Mouse (Mus musculus): ENCODE results near the gene Wdr17. TPM values are rescaled to one million over a fixed set of nuclear protein-coding genes. Genes with fewer than 3 reads are reported as not detected.

Wdr17 gene
- total and polyA plus RNA-seq, 2 experiments from 2014 or later, result 13.9 to 16.7 TPM

DNA sequence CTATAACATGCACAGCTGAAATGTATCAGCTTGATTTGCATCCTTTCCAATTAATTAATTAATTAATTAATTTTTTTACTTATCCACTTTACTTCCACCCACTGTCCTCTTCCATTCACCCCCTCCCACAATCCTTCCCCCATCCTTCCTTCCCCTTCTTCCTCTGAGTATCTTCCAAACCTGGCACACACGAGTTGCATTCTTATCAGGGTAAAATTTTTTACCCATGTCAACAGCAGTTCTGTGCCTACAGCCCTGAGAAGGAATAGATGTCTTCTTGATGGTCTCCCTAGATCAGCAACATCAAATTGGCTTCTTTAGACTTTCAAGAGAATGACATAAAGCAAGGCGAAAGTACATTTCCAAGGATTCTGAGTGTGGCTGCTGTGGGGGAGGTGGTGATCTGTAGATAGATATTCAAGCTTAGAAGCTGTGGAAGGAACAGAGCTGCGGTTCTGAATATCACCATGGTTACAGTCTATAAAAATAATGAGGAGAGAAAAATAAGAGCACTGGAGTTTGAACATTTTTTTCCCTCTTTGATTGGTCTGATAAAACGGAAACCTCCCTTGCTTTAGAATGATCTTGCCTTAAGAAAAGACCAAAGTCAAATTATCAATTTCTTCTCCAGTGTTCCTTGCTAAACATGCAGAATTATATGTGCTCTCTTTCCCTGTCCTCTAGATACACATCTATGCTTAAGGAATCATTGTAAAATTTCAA, 22.8 kb downstream of the Wdr17 start:
- Histone ChIP-seq H3K27me3 (ENCODE audit: insufficient read depth, low read length) (no peaks in the 10 kb centered on the region), H3K4me1 (ENCODE audit: insufficient read depth, low read length) (no peaks in the 10 kb centered on the region; the same call in 1 of the 2 replicates), H3K36me3 (ENCODE audit: insufficient read depth, low read length) (no peaks in the 10 kb centered on the region), H3K9me3 (ENCODE audit: low read length) (no peaks in the 10 kb centered on the region), H3K9ac (replicated peaks; ENCODE audit: low read length, poor library complexity, severe bottlenecking) (no peak overlapping the region), H3K27ac (ENCODE audit: low read depth, low read length) (peak overlapping the region; percentile 79), H3K4me3 (ENCODE audit: low read depth, low read length) (no peak overlapping the region), H3K4me2 (ENCODE audit: low read depth, low read length, poor library complexity, severe bottlenecking) (peak overlapping the region; percentile 20; the same call in 1 of the 2 replicates)
- peak; percentile 92 for ATAC-seq (ENCODE audit: low FRiP score)
- DNase-seq (ENCODE audit: low spot score), result peak; percentile 47
- TF ChIP-seq CTCF (IDR thresholded peaks at IDR 0.05), result no peak
- 39% methylated on average over 4 of the region's 4 CpGs for WGBS

DNA sequence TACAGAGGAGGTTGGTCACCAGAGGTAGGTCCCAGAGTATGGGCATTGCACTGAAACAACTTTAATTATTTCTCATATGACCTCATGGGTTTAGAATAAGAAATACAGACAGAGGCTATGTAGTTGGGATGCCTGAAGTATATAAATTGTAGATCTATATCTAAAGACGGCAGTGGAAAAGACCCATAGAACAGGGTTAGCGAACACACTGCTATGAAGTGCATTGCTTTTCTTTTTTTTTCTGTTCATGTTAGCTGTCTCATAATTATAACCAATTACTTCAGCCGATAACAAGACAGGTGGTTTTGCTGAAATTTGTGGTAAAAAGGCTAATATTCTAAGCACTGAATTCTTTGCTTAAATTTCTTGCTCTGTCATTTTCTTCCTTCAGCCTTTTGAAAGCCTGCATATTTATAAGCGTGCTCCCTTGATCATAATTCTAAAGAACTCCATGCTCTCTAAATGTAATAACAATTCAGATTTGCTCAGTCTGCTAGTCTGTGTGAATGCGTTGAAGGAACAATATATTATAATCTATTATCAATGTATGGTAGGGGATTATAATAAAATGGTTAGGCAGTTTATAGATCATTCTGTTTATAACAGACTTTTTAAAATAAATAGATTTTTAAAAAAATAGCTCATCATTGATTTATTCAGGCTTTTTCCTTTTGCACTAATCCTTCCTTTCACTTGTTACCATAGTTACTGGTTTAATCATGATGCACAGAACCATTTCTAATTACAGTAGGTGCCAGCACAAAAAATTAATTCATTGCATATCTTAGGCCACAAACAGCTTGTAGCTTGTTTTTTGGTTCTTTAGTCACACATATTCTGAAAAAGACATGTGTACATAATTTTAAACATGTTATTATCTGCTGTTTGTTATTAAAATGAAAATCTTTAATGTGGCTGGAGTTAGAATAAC, 50.7 kb downstream of the Wdr17 start:
- Histone ChIP-seq H3K36me3 (ENCODE audit: insufficient read depth, low read length) (no peaks in the 10 kb centered on the region), H3K4me1 (ENCODE audit: insufficient read depth, low read length) (no peaks in the 10 kb centered on the region), H3K27ac (ENCODE audit: low read depth, low read length) (peak overlapping the region; percentile 47), H3K9ac (replicated peaks; ENCODE audit: low read length, poor library complexity, severe bottlenecking) (no peak overlapping the region), H3K4me3 (ENCODE audit: low read depth, low read length) (no peak overlapping the region), H3K27me3 (ENCODE audit: insufficient read depth, low read length) (no peaks in the 10 kb centered on the region), H3K4me2 (ENCODE audit: low read depth, low read length, poor library complexity, severe bottlenecking) (no peak overlapping the region), H3K9me3 (ENCODE audit: low read length) (no peaks in the 10 kb centered on the region)
- DNase-seq (ENCODE audit: low spot score) (no peak), ATAC-seq (ENCODE audit: low FRiP score) (peak; percentile 54; the same call in 1 of the 2 replicates)
- no peak for TF ChIP-seq CTCF (IDR thresholded peaks at IDR 0.05)
- 36% methylated on average over 5 of the region's 5 CpGs for WGBS

DNA sequence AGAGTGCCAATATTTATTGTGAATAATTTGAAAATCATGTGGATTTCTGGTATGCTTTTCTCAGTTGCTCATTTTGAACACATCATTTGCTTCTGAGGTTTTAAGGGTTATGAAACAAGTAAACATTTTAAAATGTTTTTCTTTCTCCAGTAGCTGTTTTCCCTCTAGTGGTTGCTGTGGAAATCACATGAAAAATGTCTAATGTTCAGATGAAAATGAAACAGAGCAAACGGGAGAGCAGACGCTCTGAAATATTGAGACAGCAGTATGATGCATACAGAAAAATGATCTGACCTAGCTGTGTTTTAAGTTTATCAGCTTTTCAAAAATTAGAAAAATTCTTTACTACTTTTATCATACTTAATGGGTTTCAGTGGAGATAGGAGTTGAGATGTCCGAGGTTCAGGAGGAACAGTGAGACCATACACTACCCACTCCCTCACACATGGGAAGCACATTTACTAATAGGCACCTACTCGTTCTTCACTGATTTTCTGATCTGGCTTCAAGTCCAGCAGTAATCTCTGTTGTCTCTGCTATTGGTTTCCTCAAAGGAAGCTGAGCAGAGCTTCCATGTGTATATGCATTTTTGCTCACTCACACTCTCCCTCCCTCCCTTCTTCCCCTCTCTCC, 57.1 kb downstream of the Wdr17 start:
- Histone ChIP-seq H3K9me3 (ENCODE audit: low read length) (no peaks in the 10 kb centered on the region), H3K36me3 (ENCODE audit: insufficient read depth, low read length) (no peaks in the 10 kb centered on the region), H3K27me3 (ENCODE audit: insufficient read depth, low read length) (no peaks in the 10 kb centered on the region), H3K4me2 (ENCODE audit: low read depth, low read length, poor library complexity, severe bottlenecking) (peak overlapping the region; percentile 18; the same call in 1 of the 2 replicates), H3K9ac (replicated peaks; ENCODE audit: low read length, poor library complexity, severe bottlenecking) (no peak overlapping the region), H3K27ac (ENCODE audit: low read depth, low read length) (no peak overlapping the region), H3K4me3 (ENCODE audit: low read depth, low read length) (no peak overlapping the region), H3K4me1 (ENCODE audit: insufficient read depth, low read length) (no peaks in the 10 kb centered on the region)
- DNase-seq (ENCODE audit: low spot score) (peak; percentile 46), ATAC-seq (ENCODE audit: low FRiP score) (no peak)
- peak; percentile 77 for TF ChIP-seq CTCF (IDR thresholded peaks at IDR 0.05)
- whole genome bisulfite sequencing, result 41% methylated on average over 4 of the region's 4 CpGs

DNA sequence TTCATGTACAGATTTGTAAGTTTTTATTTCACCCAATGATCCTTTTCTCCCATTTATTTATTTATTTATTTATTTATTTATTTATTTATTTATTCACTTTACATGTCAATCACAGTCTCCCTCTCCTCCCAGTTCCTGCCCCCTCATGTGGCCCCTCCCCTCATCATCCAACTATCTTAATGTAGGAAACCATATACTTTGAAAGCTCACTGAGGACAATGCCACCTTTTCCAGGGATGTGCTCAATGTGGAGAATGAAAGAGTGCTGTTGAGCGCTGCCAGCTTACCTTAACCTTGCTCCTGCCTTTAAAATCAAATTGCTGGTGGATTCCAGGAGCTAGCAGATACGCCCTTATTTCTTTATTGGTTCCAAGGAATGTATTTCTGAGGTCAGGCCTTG, 59.0 kb downstream of the Wdr17 start:
- no peaks in the 10 kb centered on the region for H3K4me1 ChIP-seq (ENCODE audit: insufficient read depth, low read length)
- no peak overlapping the region for H3K4me2 ChIP-seq (ENCODE audit: low read depth, low read length, poor library complexity, severe bottlenecking)
- DNase-seq (ENCODE audit: low spot score), result no peak
- no peaks in the 10 kb centered on the region for H3K9me3 ChIP-seq (ENCODE audit: low read length)
- no peaks in the 10 kb centered on the region for H3K27me3 ChIP-seq (ENCODE audit: insufficient read depth, low read length)
- H3K4me3 ChIP-seq (ENCODE audit: low read depth, low read length), result no peak overlapping the region
- H3K36me3 ChIP-seq (ENCODE audit: insufficient read depth, low read length), result no peaks in the 10 kb centered on the region
- ATAC-seq (ENCODE audit: low FRiP score), result no peak
- no peak overlapping the region for H3K27ac ChIP-seq (ENCODE audit: low read depth, low read length)
- no peak overlapping the region for H3K9ac ChIP-seq (replicated peaks; ENCODE audit: low read length, poor library complexity, severe bottlenecking)
- no peak for TF ChIP-seq CTCF (IDR thresholded peaks at IDR 0.05)
- 89% methylated on average over 2 of the region's 2 CpGs for WGBS

DNA sequence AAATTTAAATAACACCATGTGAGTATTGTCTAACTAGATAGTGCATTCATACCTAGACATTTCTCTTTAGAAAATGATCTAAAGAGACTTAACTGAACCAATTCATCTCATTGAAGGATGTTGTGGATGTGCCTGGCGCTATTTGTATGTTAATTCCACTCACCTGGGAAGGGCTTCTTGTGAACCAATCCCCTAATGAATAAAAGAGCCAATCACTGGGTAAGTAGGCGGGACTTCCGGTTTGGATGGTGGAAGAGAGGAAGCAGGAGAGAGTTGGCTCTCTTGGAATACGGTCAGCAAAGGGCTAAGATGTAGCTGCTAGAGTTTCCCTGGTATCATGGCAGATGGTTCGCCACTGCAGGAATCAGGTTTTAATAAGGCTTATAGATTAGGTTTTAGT, 64.0 kb downstream of the Wdr17 start:
- no peaks in the 10 kb centered on the region for H3K36me3 ChIP-seq (ENCODE audit: insufficient read depth, low read length)
- ATAC-seq (ENCODE audit: low FRiP score), result no peak
- no peaks in the 10 kb centered on the region for H3K4me1 ChIP-seq (ENCODE audit: insufficient read depth, low read length)
- H3K27me3 ChIP-seq (ENCODE audit: insufficient read depth, low read length), result no peaks in the 10 kb centered on the region
- no peak overlapping the region for H3K9ac ChIP-seq (replicated peaks; ENCODE audit: low read length, poor library complexity, severe bottlenecking)
- DNase-seq (ENCODE audit: low spot score), result no peak
- WGBS, result 95% methylated on average over 5 of the region's 5 CpGs
- no peak overlapping the region for H3K4me3 ChIP-seq (ENCODE audit: low read depth, low read length)
- no peak overlapping the region for H3K27ac ChIP-seq (ENCODE audit: low read depth, low read length)
- H3K4me2 ChIP-seq (ENCODE audit: low read depth, low read length, poor library complexity, severe bottlenecking), result no peak overlapping the region
- no peaks in the 10 kb centered on the region for H3K9me3 ChIP-seq (ENCODE audit: low read length)
- TF ChIP-seq CTCF (IDR thresholded peaks at IDR 0.05), result no peak
